Mouse (Mus musculus): ENCODE data around the gene Gtpbp8. TPM values are rescaled to one million over a fixed set of nuclear protein-coding genes. Genes with fewer than 3 reads are reported as not detected.
A peak's percentile ranks its signal among the peaks of the same experiment; 100 is the strongest.

Gene Gtpbp8
- total RNA-seq (2021): 10 to 100 TPM; 25.5 to 29.1 TPM
- long read RNA-seq, transcript Gtpbp8-202 (5 exons, 739 nt): minor isoform, 5 of 31 reads
- long read RNA-seq, transcript Gtpbp8-204 (6 exons, 3,415 nt): major isoform, 14 of 31 reads
- long read RNA-seq, partial matches to known transcripts: 3 of 31 reads
- long read RNA-seq, other reads (novel, unspliced or antisense): 9 of 31 reads

- DNase-seq (ENCODE audit: low spot score in 2 of 2): peak; percentile 79 to 86
These were observed at the start of gene Gtpbp8 for GRCm38 (mm10) chr16:44745866-44746562. TSS of gene Gtpbp8 (minus strand) at chr16:44746363.

- DNase-seq (ENCODE audit: low spot score in 2 of 2): no peak
These were observed 48.3 kb upstream of the Gtpbp8 start for GRCm38 (mm10) chr16:44794416-44794815.

- no peak for DNase-seq (ENCODE audit: low spot score in 2 of 2)
These were observed 40.8 kb upstream of the Gtpbp8 start for GRCm38 (mm10) chr16:44786934-44787333.

- DNase-seq (ENCODE audit: low spot score in 2 of 2): no peak
These were observed 34.6 kb upstream of the Gtpbp8 start for GRCm38 (mm10) chr16:44780751-44781150.

- no peak for DNase-seq (ENCODE audit: low spot score in 2 of 2)
These were observed 33.3 kb upstream of the Gtpbp8 start for GRCm38 (mm10) chr16:44779494-44779893.

- DNase-seq (ENCODE audit: low spot score in 2 of 2): no peak
These were observed 32.5 kb upstream of the Gtpbp8 start for GRCm38 (mm10) chr16:44778538-44779147.

GRCm38 (mm10) chr16:44774201-44774600 lies 28.0 kb upstream of the Gtpbp8 start:
- DNase-seq (ENCODE audit: low spot score in 2 of 2): no peak

GRCm38 (mm10) chr16:44773673-44774072 lies 27.5 kb upstream of the Gtpbp8 start:
- DNase-seq (ENCODE audit: low spot score in 2 of 2): no peak

- no peak for DNase-seq (ENCODE audit: low spot score in 2 of 2)
These were observed 26.4 kb upstream of the Gtpbp8 start for GRCm38 (mm10) chr16:44772577-44772976.

- no peak for DNase-seq (ENCODE audit: low spot score in 2 of 2)
These were observed 21.8 kb upstream of the Gtpbp8 start for GRCm38 (mm10) chr16:44767967-44768366.

- DNase-seq (ENCODE audit: low spot score in 2 of 2): no peak
These were observed 21.3 kb upstream of the Gtpbp8 start for GRCm38 (mm10) chr16:44767506-44767905.

GRCm38 (mm10) chr16:44766320-44766892 lies 20.2 kb upstream of the Gtpbp8 start:
- DNase-seq (ENCODE audit: low spot score in 2 of 2): no peak

GRCm38 (mm10) chr16:44765555-44766319 lies 19.6 kb upstream of the Gtpbp8 start, which contains the start of gene Cd200r1:
TSS of gene Cd200r1 (plus strand) at chr16:44765736.
- DNase-seq (ENCODE audit: low spot score in 2 of 2): no peak

GRCm38 (mm10) chr16:44761811-44762210 lies 15.6 kb upstream of the Gtpbp8 start:
- no peak for DNase-seq (ENCODE audit: low spot score in 2 of 2)

GRCm38 (mm10) chr16:44757700-44758099 lies 11.5 kb upstream of the Gtpbp8 start:
- no peak for DNase-seq (ENCODE audit: low spot score in 2 of 2)

GRCm38 (mm10) chr16:44748007-44748406 lies 1.8 kb upstream of the Gtpbp8 start:
- no peak for DNase-seq (ENCODE audit: low spot score in 2 of 2)

- DNase-seq (ENCODE audit: low spot score in 2 of 2): peak in 1 of 2 experiments; percentile 18
These were observed 695 bp downstream of the Gtpbp8 start for GRCm38 (mm10) chr16:44745471-44745865.

GRCm38 (mm10) chr16:44742753-44743152 lies 3.4 kb downstream of the Gtpbp8 start:
- no peak for DNase-seq (ENCODE audit: low spot score in 2 of 2)

GRCm38 (mm10) chr16:44736118-44736517 lies 10.0 kb downstream of the Gtpbp8 start:
- peak in 1 of 2 experiments; percentile 3 for DNase-seq (ENCODE audit: low spot score in 2 of 2)

- peak in 1 of 2 experiments; percentile 7 for DNase-seq (ENCODE audit: low spot score in 2 of 2)
These were observed 10.5 kb downstream of the Gtpbp8 start for GRCm38 (mm10) chr16:44735676-44736075.

GRCm38 (mm10) chr16:44734059-44734458 lies 12.1 kb downstream of the Gtpbp8 start:
- DNase-seq (ENCODE audit: low spot score in 2 of 2): no peak

All from layer of hippocampus, postnatal 10 days (tissue).